Mouse (Mus musculus) left cerebral cortex, adult 2 months (tissue): ENCODE measurements at regions not wholly inside any gene's neighbourhood (a gene's known extent, or its start where the extent isn't known, plus 50 kb on each side); places are given as distances from the start of the nearest gene placed in this dataset.

Source experiments
- DNase-seq, 2 experiments: peaks; one replicate each; pipeline ENCODE4 v3.0.0; 2021 to 2022; ENCODE audit warnings: low spot score in 2 of 2, mixed read lengths in 1 of 2; ENCODE audit errors: extremely low spot score in 1 of 2
- H3K27ac ChIP-seq: fragments of 200-600 bp; 2 replicates; pipeline ENCODE4 v1.8.1; 2022
- H3K4me3 ChIP-seq: fragments of 200-600 bp; 2 replicates; pipeline ENCODE4 v1.8.1; 2022
- CTCF ChIP-seq: fragments of 200-600 bp; IDR thresholded peaks from 2 replicates; pipeline ENCODE4 v1.8.1; 2022; ENCODE audit warnings: antibody characterized with exemption, mild to moderate bottlenecking, moderate library complexity
- intact Hi-C: fragments of 180-260 bp; cut with DNase I; formaldehyde crosslinking; loops from one replicate; pipeline ENCODE4 v1.15.1; 2025

- no peak for DNase-seq
- Histone ChIP-seq H3K27ac (no peak overlapping the region), H3K4me3 (no peak overlapping the region)
- TF ChIP-seq CTCF, result no peak
- intact Hi-C loops, result no loop called here
Measured at GRCm38 (mm10) chr6:98740447-98740846, 397.9 kb upstream of the Gm765 start.

GRCm38 (mm10) chr6:98731010-98731530 lies 388.5 kb upstream of the Gm765 start:
- intact Hi-C loops, result no loop called here
- Histone ChIP-seq H3K4me3 (no peak overlapping the region), H3K27ac (no peak overlapping the region)
- DNase-seq, result no peak
- no peak for TF ChIP-seq CTCF

DNA sequence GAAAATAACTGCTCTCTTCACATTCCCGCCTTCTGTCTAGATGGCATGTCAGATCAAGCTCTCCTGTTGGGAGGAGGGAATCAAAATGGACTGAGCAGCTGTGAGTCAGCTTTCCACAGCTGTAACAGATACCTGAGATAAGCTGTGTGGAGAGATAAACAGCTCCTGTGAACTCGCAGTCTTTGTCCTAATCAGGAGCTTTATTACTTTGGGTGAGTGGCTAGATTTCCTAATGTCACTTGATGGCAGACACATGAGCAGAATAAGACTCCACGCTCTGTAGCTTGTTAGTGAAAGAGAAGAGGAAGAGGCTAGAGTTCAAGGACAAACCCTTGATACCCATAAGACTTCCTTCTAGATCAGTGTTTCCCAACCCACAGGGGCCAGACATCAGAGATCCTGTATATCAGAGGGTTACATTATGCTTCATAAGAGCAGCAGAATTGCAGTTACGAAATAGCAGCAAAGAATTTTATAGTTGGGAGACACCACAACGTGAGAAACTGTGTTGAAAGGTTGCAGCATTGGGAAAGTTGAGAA lies 384.1 kb upstream of the Gm765 start:
- intact Hi-C loops, result no loop called here
- Histone ChIP-seq H3K27ac (no peak overlapping the region), H3K4me3 (no peak overlapping the region)
- TF ChIP-seq CTCF, result no peak
- no peak for DNase-seq

- DNase-seq, result no peak
- H3K27ac ChIP-seq, result no peak overlapping the region
- intact Hi-C loops, result no loop called here
- H3K4me3 ChIP-seq, result no peak overlapping the region
- TF ChIP-seq CTCF, result no peak
Measured at GRCm38 (mm10) chr6:98704887-98705622, 362.5 kb upstream of the Gm765 start.

DNA sequence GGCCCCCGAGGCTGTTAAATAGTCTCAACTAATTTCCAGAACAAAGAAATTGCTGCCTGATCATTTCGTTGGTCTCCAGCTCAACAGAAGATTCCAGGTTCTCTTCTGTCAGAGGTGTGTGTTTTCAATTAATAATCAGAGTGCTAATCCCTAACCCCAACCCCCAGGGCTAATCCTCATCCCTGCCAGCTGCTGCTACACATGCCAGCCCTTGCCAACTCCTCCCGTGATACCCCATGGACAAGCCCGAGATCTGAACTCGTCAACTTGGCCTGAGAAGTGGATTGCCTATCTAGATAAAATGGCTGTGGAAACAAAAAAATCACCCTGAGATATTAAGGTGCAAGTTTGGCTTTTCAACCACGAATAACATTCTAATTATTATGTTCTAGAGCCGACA lies 355.0 kb upstream of the Gm765 start:
- no peak for DNase-seq
- TF ChIP-seq CTCF, result no peak
- H3K27ac ChIP-seq, result no peak overlapping the region
- intact Hi-C loops, result no loop called here
- no peak overlapping the region for H3K4me3 ChIP-seq

DNA sequence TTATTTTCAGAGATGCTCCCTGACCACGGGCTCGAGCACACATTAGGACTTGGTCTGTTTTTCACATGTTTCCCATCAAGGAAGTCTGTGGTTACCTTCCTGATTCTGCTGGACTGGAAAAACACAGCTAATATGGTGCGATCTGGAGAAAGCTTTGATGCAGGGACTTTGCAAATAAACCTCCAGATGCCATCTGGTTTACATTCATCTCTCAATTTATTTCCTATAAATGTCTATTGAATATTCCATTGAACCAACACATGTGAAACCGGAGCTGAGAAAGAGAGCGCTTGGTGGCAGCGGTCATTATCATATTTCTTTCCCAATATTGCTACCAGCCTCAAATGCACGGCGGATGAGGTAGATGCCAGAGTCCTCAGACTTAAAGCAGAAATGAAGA lies 350.9 kb upstream of the Gm765 start:
- TF ChIP-seq CTCF, result no peak
- no peak for DNase-seq
- H3K27ac ChIP-seq, result no peak overlapping the region
- no peak overlapping the region for H3K4me3 ChIP-seq
- intact Hi-C loops, result no loop called here

- intact Hi-C loops, result no loop called here
- Histone ChIP-seq H3K27ac (no peak overlapping the region), H3K4me3 (no peak overlapping the region)
- TF ChIP-seq CTCF, result no peak
- no peak for DNase-seq
Measured at GRCm38 (mm10) chr6:98690133-98690532, 347.6 kb upstream of the Gm765 start.

GRCm38 (mm10) chr6:98689395-98689794 lies 346.8 kb upstream of the Gm765 start:
- H3K27ac ChIP-seq, result no peak overlapping the region
- DNase-seq, result no peak
- no peak overlapping the region for H3K4me3 ChIP-seq
- no peak for TF ChIP-seq CTCF
- intact Hi-C loops, result no loop called here

- DNase-seq, result no peak
- no peak for TF ChIP-seq CTCF
- Histone ChIP-seq H3K27ac (no peak overlapping the region), H3K4me3 (no peak overlapping the region)
- intact Hi-C loops, result no loop called here
Measured at GRCm38 (mm10) chr6:98688624-98689023, 346.1 kb upstream of the Gm765 start.

DNA sequence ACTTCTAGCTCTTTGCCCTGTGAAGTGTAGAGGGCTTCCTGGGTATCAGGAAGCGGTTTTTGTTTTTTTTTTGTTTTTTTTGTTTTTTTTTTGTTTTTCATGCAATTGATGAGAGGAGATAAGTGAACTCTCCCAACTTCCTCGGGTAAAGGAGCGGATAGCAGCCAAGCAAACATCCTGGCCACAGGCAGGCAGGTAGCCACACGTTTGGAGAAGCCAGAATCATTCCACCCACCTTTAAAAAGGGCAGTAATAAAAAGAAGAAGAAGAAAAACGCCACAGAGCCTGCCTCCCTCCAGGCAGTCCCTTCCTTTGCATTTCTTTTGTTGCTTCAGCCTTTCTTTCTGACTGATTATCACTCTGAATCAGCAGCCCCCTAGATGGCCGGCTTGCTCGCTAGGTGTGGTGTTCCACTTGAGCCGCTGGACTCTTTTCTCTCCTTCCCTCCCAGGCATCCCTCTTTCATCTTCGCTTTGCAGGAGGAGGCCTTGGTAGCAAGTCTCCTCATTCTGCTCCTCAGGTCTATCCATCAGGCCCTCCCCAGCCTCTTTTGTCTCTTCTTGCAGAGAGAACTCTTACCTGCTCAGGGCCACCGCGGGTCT lies 323.9 kb upstream of the Gm765 start:
- Histone ChIP-seq H3K27ac (no peak overlapping the region), H3K4me3 (no peak overlapping the region)
- intact Hi-C loops, result no loop called here
- no peak for TF ChIP-seq CTCF
- no peak for DNase-seq

DNA sequence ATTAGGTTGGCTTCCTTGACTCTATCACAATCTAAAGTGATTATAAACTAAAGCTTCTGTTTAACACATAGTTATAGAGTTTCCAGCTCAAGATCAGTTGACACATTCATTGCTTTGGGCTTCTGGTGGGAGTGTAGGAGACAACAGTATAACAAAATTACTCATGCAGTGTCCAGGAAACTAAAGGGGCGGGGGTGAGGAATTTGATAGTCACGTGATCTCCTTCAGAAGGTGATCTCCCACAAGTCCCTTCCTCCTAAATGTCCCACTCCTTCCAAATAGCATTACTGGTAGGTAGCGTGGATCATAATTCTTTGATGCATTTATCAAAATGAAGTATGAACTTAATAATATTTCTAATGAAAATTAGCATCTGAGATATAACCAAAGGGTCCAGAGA lies 309.3 kb upstream of the Gm765 start:
- no peak overlapping the region for H3K4me3 ChIP-seq
- DNase-seq, result no peak
- no peak overlapping the region for H3K27ac ChIP-seq
- intact Hi-C loops, result no loop called here
- no peak for TF ChIP-seq CTCF

- DNase-seq, result no peak
- Histone ChIP-seq H3K4me3 (no peak overlapping the region), H3K27ac (no peak overlapping the region)
- intact Hi-C loops, result no loop called here
- no peak for TF ChIP-seq CTCF
Measured at GRCm38 (mm10) chr6:98651315-98651714, 308.8 kb upstream of the Gm765 start.

DNA sequence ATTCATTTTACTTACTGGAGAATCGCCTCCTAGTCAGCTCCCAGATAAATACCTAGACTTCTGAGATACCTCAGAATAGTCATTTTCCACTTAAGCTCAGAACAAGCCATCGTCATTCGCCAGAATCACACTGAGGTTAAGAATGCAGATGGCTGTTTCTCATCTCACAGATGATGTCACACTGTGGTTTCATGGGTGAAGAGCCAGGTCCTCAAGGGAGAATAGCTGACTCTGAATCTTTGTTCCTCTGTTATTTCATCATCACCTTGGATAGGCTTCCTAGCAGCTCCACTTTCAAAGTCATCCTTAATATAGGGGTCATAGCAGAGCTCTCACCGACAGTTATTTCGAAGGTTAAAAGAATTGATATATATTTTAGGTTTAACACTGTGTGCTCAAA lies 297.8 kb upstream of the Gm765 start:
- intact Hi-C loops, result no loop called here
- Histone ChIP-seq H3K4me3 (no peak overlapping the region), H3K27ac (no peak overlapping the region)
- TF ChIP-seq CTCF, result no peak
- DNase-seq, result no peak
